Mouse (Mus musculus): ENCODE data around the gene Cracr2b. TPM values are rescaled to one million over a fixed set of nuclear protein-coding genes. Genes with fewer than 3 reads are reported as not detected.

The Cracr2b gene
- total RNA-seq, 2 experiments from 2014 or later: 2.5 to 4.1 TPM

- peak; percentile 97 to 98 for DNase-seq (ENCODE audit: low spot score in 2 of 2)
- intact Hi-C loops (cut with DNase I): loop anchor here (1.0 kb wide), 1 partner anchor 10 kb away; the partner anchor contains the start of gene Slc25a22
Observed at GRCm38 (mm10) chr7:141447110-141447991, 13.5 kb upstream of the Cracr2b start, which contains the start of gene Rplp2. Rplp2 (plus strand) TSS chr7:141447370.

DNA sequence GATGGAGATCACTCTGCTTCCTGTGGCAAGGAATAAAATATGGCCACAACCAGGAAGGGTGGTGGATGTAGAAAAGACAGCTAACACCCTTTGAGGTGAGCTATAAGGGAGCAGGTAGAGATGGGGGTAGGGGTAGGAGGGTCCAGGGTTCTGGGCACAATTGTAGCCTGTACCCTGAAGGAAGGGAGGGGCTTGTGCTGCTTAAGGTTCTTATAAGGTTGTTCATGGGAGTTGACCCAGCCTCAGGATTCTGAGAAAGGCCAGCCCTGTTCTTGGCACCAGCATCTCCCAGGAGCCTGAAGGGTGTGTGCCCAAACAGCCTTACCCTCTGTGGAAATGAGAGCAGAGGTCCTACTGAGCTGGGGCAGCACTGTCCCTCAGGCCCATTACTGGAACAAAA is 9.0 kb upstream of the Cracr2b start:
- intact Hi-C loops (cut with DNase I): no loop called here
- DNase-seq (ENCODE audit: low spot score in 2 of 2): no peak

- intact Hi-C loops (cut with DNase I): no loop called here
Observed at GRCm38 (mm10) chr7:141453636-141454035, 7.3 kb upstream of the Cracr2b start.

DNA sequence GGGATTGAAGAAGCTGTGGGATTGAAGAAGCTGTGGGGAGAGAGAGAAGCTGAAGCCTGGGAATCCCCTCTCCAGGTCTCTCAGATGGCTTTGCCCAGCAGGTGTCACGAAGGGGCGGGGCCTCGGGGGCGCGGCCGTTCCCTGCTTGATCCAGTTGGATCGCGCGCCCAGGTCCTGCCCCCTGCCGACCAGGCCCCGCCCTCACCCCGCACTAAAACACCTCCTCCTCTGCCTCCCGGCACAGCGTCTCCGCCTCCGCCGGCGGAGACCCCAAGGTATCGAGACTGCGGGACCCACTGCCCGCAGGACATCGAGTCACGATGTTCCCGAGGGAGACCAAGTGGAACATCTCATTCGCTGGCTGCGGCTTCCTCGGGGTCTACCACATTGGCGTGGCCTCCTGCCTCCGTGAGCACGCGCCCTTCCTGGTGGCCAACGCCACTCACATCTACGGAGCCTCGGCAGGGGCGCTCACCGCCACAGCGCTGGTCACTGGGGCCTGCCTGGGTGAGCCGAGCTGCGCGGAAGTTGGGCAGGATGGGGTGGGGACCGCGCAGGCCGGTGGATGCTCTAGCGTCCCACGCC is 5.8 kb upstream of the Cracr2b start, which contains the start of gene Pnpla2:
Gene Pnpla2, plus strand, starts transcription at position 232 of the 585 bp plus-strand sequence.
- intact Hi-C loops (cut with DNase I): loop anchor here (5.0 kb wide), 1 partner anchor 43 kb away; the partner anchor contains the start of gene Gatd1

More at GRCm38 (mm10) chr7:141453636-141454035, 7.3 kb upstream of the Cracr2b start:
- no peak for DNase-seq (ENCODE audit: low spot score in 2 of 2)

DNA sequence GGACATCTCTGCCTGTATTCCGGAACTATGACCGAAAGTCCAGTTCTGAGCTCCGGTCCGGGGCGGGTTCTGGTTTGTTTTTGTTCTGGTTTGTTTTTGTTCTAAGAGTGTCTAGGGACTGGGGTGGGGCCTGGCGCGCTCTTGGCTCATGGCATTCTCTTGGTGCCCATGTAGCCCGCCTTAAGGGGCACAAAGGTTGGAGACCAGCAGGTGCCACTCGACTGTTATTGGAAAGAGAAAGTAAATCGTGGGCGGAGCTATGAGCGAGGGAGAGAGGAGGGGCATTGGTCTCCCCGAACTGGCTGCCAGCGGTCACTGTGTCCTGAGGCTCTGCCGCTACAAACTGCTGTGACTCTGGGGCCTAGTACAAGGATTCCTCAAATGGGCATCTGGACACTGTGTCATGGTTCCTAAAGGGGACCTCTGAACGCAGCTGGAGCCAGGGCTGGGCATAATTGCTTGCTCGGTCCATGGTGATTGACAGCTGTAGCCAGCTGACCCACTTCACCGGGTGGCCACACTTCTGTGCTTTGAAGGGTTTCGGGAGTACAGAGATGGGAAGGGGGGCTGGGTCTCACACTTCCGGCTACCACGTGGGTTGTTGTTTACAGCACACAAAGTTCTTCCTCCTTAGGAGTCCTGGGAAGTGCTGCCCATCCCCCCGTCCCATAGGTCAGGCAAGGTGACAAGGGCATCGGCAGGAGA is 5.1 kb upstream of the Cracr2b start:
- intact Hi-C loops (cut with DNase I): loop anchor here (5.0 kb wide), 1 partner anchor 43 kb away; the partner anchor contains the start of gene Gatd1
- DNase-seq (ENCODE audit: low spot score in 2 of 2): no peak

More for the DNA sequence above, 5.8 kb upstream of the Cracr2b start, which contains the start of gene Pnpla2:
- peak; percentile 91 to 92 for DNase-seq (ENCODE audit: low spot score in 2 of 2)

DNA sequence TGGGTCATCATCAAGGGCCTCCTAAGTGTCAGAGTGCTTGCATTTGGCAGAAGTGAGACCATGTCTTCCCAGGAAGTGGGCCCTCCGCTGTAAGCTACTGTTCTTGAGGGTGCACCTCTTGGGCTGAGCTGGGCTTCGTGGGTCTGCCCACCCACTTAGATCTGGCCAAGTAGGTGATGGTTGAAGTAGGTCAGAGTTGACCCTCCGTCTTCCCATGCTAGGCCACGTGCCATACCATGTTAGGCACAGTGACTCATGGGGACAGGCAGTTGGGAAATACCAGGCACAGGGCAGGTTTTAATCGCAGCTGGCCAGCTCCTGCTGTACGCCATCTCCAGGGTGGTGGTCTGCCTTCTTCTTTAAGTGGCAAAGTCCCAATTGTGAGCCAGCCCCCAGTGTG is 4.2 kb upstream of the Cracr2b start:
- intact Hi-C loops (cut with DNase I): loop anchor here (5.0 kb wide), 1 partner anchor 44 kb away; the partner anchor contains the start of gene Gatd1
- DNase-seq (ENCODE audit: low spot score in 2 of 2): no peak

GRCm38 (mm10) chr7:141457236-141457635 is 3.7 kb upstream of the Cracr2b start:
- DNase-seq (ENCODE audit: low spot score in 2 of 2): no peak
- intact Hi-C loops (cut with DNase I): loop anchor here (5.0 kb wide), 1 partner anchor 45 kb away; the partner anchor contains the start of gene Gatd1

GRCm38 (mm10) chr7:141457986-141458660 is 2.8 kb upstream of the Cracr2b start:
- no peak for DNase-seq (ENCODE audit: low spot score in 2 of 2)
- intact Hi-C loops (cut with DNase I): loop anchor here (5.0 kb wide), 1 partner anchor 46 kb away; the partner anchor contains the start of gene Gatd1

DNA sequence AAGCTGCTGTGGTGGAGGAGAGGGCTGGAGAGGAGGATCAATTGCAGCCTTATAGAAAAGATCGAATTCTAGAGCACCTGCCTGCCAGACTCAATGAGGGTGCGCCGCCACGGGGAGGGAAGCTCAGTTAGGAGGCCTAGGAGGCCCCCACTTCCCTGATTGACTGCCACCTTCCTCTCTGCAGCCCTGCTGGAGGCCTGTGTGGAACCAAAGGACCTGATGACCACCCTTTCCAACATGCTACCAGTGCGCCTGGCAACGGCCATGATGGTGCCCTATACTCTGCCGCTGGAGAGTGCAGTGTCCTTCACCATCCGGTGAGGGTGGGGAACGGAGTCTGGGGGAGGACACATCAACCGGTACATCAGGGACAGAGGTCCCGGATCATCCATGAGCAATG is 2.2 kb upstream of the Cracr2b start:
- no peak for DNase-seq (ENCODE audit: low spot score in 2 of 2)
- intact Hi-C loops (cut with DNase I): loop anchor here (5.0 kb wide), 1 partner anchor 46 kb away; the partner anchor contains the start of gene Gatd1

- intact Hi-C loops (cut with DNase I): loop anchor here (5.0 kb wide), 1 partner anchor 47 kb away; the partner anchor contains the start of gene Gatd1
- DNase-seq (ENCODE audit: low spot score in 2 of 2): no peak
Observed at GRCm38 (mm10) chr7:141459301-141459711, 1.6 kb upstream of the Cracr2b start.

- no peak for DNase-seq (ENCODE audit: low spot score in 2 of 2)
- intact Hi-C loops (cut with DNase I): no loop called here
Observed at GRCm38 (mm10) chr7:141460001-141460390, 898 bp upstream of the Cracr2b start.

GRCm38 (mm10) chr7:141461521-141462332 is 833 bp downstream of the Cracr2b start:
- no peak for DNase-seq (ENCODE audit: low spot score in 2 of 2)
- intact Hi-C loops (cut with DNase I): no loop called here

GRCm38 (mm10) chr7:141462333-141462821 is 1.5 kb downstream of the Cracr2b start:
- intact Hi-C loops (cut with DNase I): no loop called here
- no peak for DNase-seq (ENCODE audit: low spot score in 2 of 2)

- DNase-seq (ENCODE audit: low spot score in 2 of 2): peak in 1 of 2 experiments; percentile 57
- intact Hi-C loops (cut with DNase I): no loop called here
Observed at GRCm38 (mm10) chr7:141463824-141464602, 3.1 kb downstream of the Cracr2b start.

- DNase-seq (ENCODE audit: low spot score in 2 of 2): no peak
- intact Hi-C loops (cut with DNase I): no loop called here
Observed at GRCm38 (mm10) chr7:141464603-141465201, 3.8 kb downstream of the Cracr2b start.

GRCm38 (mm10) chr7:141465388-141466044 is 4.6 kb downstream of the Cracr2b start:
- intact Hi-C loops (cut with DNase I): no loop called here
- no peak for DNase-seq (ENCODE audit: low spot score in 2 of 2)
